Mouse (Mus musculus) thymus, adult 2 months (tissue): Measurements from ENCODE around the gene Acbd4. TPM values are rescaled to one million over a fixed set of nuclear protein-coding genes. Genes with fewer than 3 reads are reported as not detected.

ENCODE experiments used
- DNase-seq: peaks from one replicate; pipeline ENCODE4 v3.0.0; 2021
- H3K27ac ChIP-seq: fragments of 200-500 bp; 2 replicates; pipeline ENCODE4 v1.5.1; 2012; ENCODE audit warnings: low read length, control low read depth; ENCODE audit not compliant: control insufficient read depth, insufficient read depth
- H3K27me3 ChIP-seq: fragments of 200-500 bp; 2 replicates; pipeline ENCODE4 v1.6.1; 2012; ENCODE audit warnings: mild to moderate bottlenecking, low read length, moderate library complexity, mixed read lengths; ENCODE audit not compliant: control insufficient read depth, insufficient read depth
- H3K36me3 ChIP-seq: fragments of 200-500 bp; 2 replicates; pipeline ENCODE4 v1.6.1; 2012; ENCODE audit warnings: mild to moderate bottlenecking, low read length, moderate library complexity; ENCODE audit not compliant: control insufficient read depth, insufficient read depth
- H3K4me1 ChIP-seq: fragments of 200-500 bp; replicated peaks from 2 replicates; pipeline ENCODE4 v1.6.1; 2012; ENCODE audit warnings: low read length; ENCODE audit not compliant: control insufficient read depth, insufficient read depth
- H3K4me3 ChIP-seq: fragments of 200-500 bp; 2 replicates; pipeline ENCODE4 v1.5.1; 2012; ENCODE audit warnings: mild to moderate bottlenecking, low read length, control low read depth, moderate library complexity; ENCODE audit not compliant: control insufficient read depth, insufficient read depth
- CTCF ChIP-seq: fragments of 200-500 bp; IDR thresholded peaks from 2 replicates; pipeline ENCODE4 v1.5.1; 2012; ENCODE audit warnings: mild to moderate bottlenecking, control low read depth, low read length, moderate library complexity, borderline replicate concordance; ENCODE audit not compliant: control insufficient read depth, poor library complexity, insufficient read depth; ENCODE audit errors: extremely low read depth
- POLR2A ChIP-seq: fragments of 200-500 bp; IDR thresholded peaks from 2 replicates; pipeline ENCODE4 v1.6.1; 2012; ENCODE audit warnings: mild to moderate bottlenecking, low read length, control low read depth, moderate library complexity; ENCODE audit not compliant: control insufficient read depth, poor library complexity, insufficient read depth; ENCODE audit errors: extremely low read depth
- WGBS: fragments of 180-500 bp; shearing (Covaris S2); methylation state at CpG from one replicate; pipeline ENCODE4 v1.1.7; 2018; 5-methylcytosine and 5-hydroxymethylcytosine counted together
- polyA plus RNA-seq: library from polyadenylated mRNA; depleted of rRNA; stranded (reverse); fragments of >200 nt; gene quantifications from 2 replicates; pipeline ENCODE4 v1.2.3, GENCODE M21; 2012

Acbd4 gene
- polyA plus RNA-seq, 1 experiment = 29.5 TPM

GRCm38 (mm10) chr11:103116959-103117590 is 15.6 kb downstream of the Acbd4 start:
- peak overlapping the region; percentile 71 for H3K4me3 ChIP-seq
- peak overlapping the region; percentile 68 for H3K27ac ChIP-seq
- H3K27me3 ChIP-seq = no peaks in the 10 kb centered on the region
- H3K4me1 ChIP-seq = peaks cover 8% of the 10 kb centered on the region
- peak; percentile 86 for DNase-seq
- TF ChIP-seq POLR2A (peak; percentile 17; the same call in 1 of the 2 replicates), CTCF (peak; percentile 69; the same call in 1 of the 2 replicates)
- WGBS = 2% methylated on average over 35 of the region's 35 CpGs
- no peaks in the 10 kb centered on the region for H3K36me3 ChIP-seq

- under 1% methylated on average over 38 of the region's 38 CpGs for WGBS
Measured at GRCm38 (mm10) chr11:103117591-103118009, 16.1 kb downstream of the Acbd4 start.

GRCm38 (mm10) chr11:103118866-103119265 is 17.4 kb downstream of the Acbd4 start:
- Histone ChIP-seq H3K4me3 (no peak overlapping the region), H3K36me3 (no peaks in the 10 kb centered on the region), H3K4me1 (peaks cover 8% of the 10 kb centered on the region), H3K27ac (no peak overlapping the region), H3K27me3 (no peaks in the 10 kb centered on the region)
- no peak for TF ChIP-seq CTCF
- no peak for TF ChIP-seq POLR2A
- no peak for DNase-seq
- WGBS = 90% methylated on average over 2 of the region's 2 CpGs

More at GRCm38 (mm10) chr11:103117591-103118009, 16.1 kb downstream of the Acbd4 start:
- peak overlapping the region; percentile 71 for H3K4me3 ChIP-seq
- peaks cover 8% of the 10 kb centered on the region for H3K4me1 ChIP-seq
- H3K27me3 ChIP-seq = no peaks in the 10 kb centered on the region
- no peaks in the 10 kb centered on the region for H3K36me3 ChIP-seq
- DNase-seq = no peak
- H3K27ac ChIP-seq = no peak overlapping the region
- TF ChIP-seq CTCF (0 out of 2 replicates have a peak, but pooled peaks have one; percentile 54), POLR2A (no peak)

- H3K4me3 ChIP-seq = no peak overlapping the region
- WGBS = 80% methylated on average over 5 of the region's 5 CpGs
- H3K27ac ChIP-seq = no peak overlapping the region
- peaks cover 5% of the 10 kb centered on the region for H3K4me1 ChIP-seq
- TF ChIP-seq CTCF (no peak), POLR2A (no peak)
- no peaks in the 10 kb centered on the region for H3K27me3 ChIP-seq
- DNase-seq = no peak
- no peaks in the 10 kb centered on the region for H3K36me3 ChIP-seq
Measured at GRCm38 (mm10) chr11:103119609-103120008, 18.1 kb downstream of the Acbd4 start.

GRCm38 (mm10) chr11:103120315-103120714 is 18.8 kb downstream of the Acbd4 start:
- Histone ChIP-seq H3K4me1 (no peaks in the 10 kb centered on the region; the same call in 1 of the 2 replicates), H3K36me3 (no peaks in the 10 kb centered on the region), H3K27ac (no peak overlapping the region), H3K27me3 (no peaks in the 10 kb centered on the region), H3K4me3 (no peak overlapping the region)
- no peak for DNase-seq
- no peak for TF ChIP-seq POLR2A
- no peak for TF ChIP-seq CTCF
- 89% methylated on average over 5 of the region's 5 CpGs for WGBS

GRCm38 (mm10) chr11:103131701-103132575 is 30.5 kb downstream of the Acbd4 start, which contains the start of gene Hexim2:
Gene Hexim2, plus strand, starts transcription at chr11:103132429.
- H3K4me1 ChIP-seq = peaks cover 13% of the 10 kb centered on the region
- TF ChIP-seq CTCF = no peak
- TF ChIP-seq POLR2A = peak; percentile 28; the same call in 1 of the 2 replicates
- H3K27me3 ChIP-seq = no peaks in the 10 kb centered on the region
- peak; percentile 62 for DNase-seq
- under 1% methylated on average over 39 of the region's 39 CpGs for WGBS
- peak within 1 kb of the TSS; percentile 87 for H3K4me3 ChIP-seq
- no peaks in the 10 kb centered on the region for H3K36me3 ChIP-seq
- H3K27ac ChIP-seq = peak within 1 kb of the TSS; percentile 59
